ENCODE assay signal across 9 mouse cellular contexts in the genomic region with DNA sequence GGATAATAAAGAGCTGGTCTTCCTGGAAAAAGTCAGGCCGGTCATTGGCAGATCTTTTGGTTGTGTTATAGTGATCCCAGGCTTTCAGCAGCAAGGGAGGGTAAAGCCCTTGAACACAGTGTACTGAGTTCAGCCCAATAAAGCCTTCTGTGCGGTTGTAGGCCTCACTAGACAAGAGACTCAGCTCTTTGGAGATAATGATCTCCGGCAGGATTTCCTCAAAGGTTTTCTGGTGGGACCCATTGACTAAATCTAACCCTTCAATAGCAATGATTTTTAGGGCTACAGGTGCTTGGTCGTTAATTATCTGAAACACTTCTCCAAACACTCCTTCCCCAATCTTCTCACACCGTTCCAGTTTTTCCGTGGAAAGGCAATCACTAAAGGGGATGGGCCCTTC. TPM values are rescaled to one million over a fixed set of nuclear protein-coding genes. Genes with fewer than 3 reads are reported as not detected.
DNase-seq lines count a peak whose midpoint lies in the region; ATAC-seq and TF ChIP-seq lines count a peak whose summit lies in the region.
"Had no signal": no experiment of that assay in that cellular context is flagged by ENCODE, and none has a peak within 500 bp of the region (broad histone marks: within the 10 kb centered on the region; RNA-seq: fewer than 3 reads in every experiment).

No protein-coding gene starts in this region.

- 43% methylated on average over 6 of the region's 6 CpGs for WGBS in lung, adult 2 months
- 91% methylated on average over 6 of the region's 6 CpGs for WGBS in hindbrain, postnatal 0 days

- TF ChIP-seq POLR2A in lung, adult 2 months (IDR thresholded peaks at IDR 0.05; ENCODE audit: borderline replicate concordance, extremely low read depth, low read depth, low read length), result no peak

- no peaks in the 10 kb centered on the region for H3K36me3 ChIP-seq in hindbrain, postnatal 0 days (ENCODE audit: insufficient read depth, low read length)

- TF ChIP-seq CTCF in lung, adult 2 months (IDR thresholded peaks at IDR 0.05; ENCODE audit: insufficient read depth, low read length), result no peak
- TF ChIP-seq CTCF in hindbrain, postnatal 0 days (IDR thresholded peaks at IDR 0.05; ENCODE audit: low read depth), result no peak

- H3K4me1 ChIP-seq in lung, adult 2 months (ENCODE audit: control insufficient read depth, insufficient read depth, low read length), result peaks cover 3% of the 10 kb centered on the region; the same call in 1 of the 2 replicates
- peaks cover 4% of the 10 kb centered on the region; the same call in 1 of the 2 replicates for H3K4me1 ChIP-seq in hindbrain, postnatal 0 days (ENCODE audit: insufficient read depth, low read length)

- intact Hi-C loops in left cerebral cortex, postnatal 14 days (cut with DNase I), result no loop called here

- H3K4me3 ChIP-seq in lung, adult 2 months (replicated peaks; ENCODE audit: extremely low read depth, low read depth, low read length), result peak overlapping the region; percentile 27
- no peak overlapping the region for H3K4me3 ChIP-seq in hindbrain, postnatal 0 days (ENCODE audit: low read length)

- DNase-seq in lung, adult 2 months, result no peak
- no peak for DNase-seq in lung, postnatal 25 days (ENCODE audit: low spot score)
- peak; percentile 30 for DNase-seq in c-Kit-negative CD71-positive TER-119-positive erythroid progenitor cells, embryonic 14.5 days (ENCODE audit: low read depth, low spot score)
- no peak for DNase-seq in hindbrain, postnatal 0 days (ENCODE audit: low spot score)
- DNase-seq in naive thymus-derived CD4-positive, alpha-beta T cell, adult 2 months (ENCODE audit: low read depth), result peak; percentile 53
- no peak for DNase-seq in frontal cortex, postnatal 25 days (ENCODE audit: low spot score in 2 of 2)
- DNase-seq in thymus, postnatal 25 days, result no peak
- no peak for DNase-seq in left cerebral cortex, postnatal 14 days (ENCODE audit: low spot score in 2 of 2)
- DNase-seq: adrenal gland, adult 2 months had no signal

- H3K27ac ChIP-seq in hindbrain, postnatal 0 days, result no peak overlapping the region

- no peak for ATAC-seq in hindbrain, postnatal 0 days

- H3K9ac ChIP-seq in hindbrain, postnatal 0 days (replicated peaks; ENCODE audit: low read length), result no peak overlapping the region

- H3K4me2 ChIP-seq in hindbrain, postnatal 0 days (ENCODE audit: low read depth, low read length), result peak overlapping the region; percentile 72

- H3K27me3 ChIP-seq in hindbrain, postnatal 0 days (ENCODE audit: insufficient read depth, low read length), result no peaks in the 10 kb centered on the region

- H3K9me3 ChIP-seq in hindbrain, postnatal 0 days (ENCODE audit: low read length), result no peaks in the 10 kb centered on the region

RNA-seq across cellular contexts. Expression of gene Haspin, which starts 1.5 kb away (rescaled TPM):
- 0.41 and 0.70 TPM in 2 replicates for polyA plus RNA-seq in lung, adult 2 months (2012; rRNA removed)
- 1.8 and 3.3 TPM in 2 replicates for total RNA-seq in hindbrain, postnatal 0 days (2014; rRNA removed)
- 2.4 and 3.4 TPM in 2 replicates for polyA plus RNA-seq in hindbrain, postnatal 0 days (2015; fragmentation: Nextera tagmentation; extraction: Ambion mirVana)
- under 1 TPM; 0.40 to 0.61 TPM for total RNA-seq in left cerebral cortex, postnatal 14 days (2021)

RNA-seq across cellular contexts. Expression of gene P2rx5, which starts 23.6 kb away (rescaled TPM):
- 3.2 and 5.5 TPM in 2 replicates for polyA plus RNA-seq in lung, adult 2 months (2012; rRNA removed)
- total RNA-seq in hindbrain, postnatal 0 days (2014; rRNA removed), result 1.2 and 3.5 TPM in 2 replicates
- polyA plus RNA-seq in hindbrain, postnatal 0 days (2015; fragmentation: Nextera tagmentation; extraction: Ambion mirVana), result 0.48 and 0.97 TPM in 2 replicates
- total RNA-seq in left cerebral cortex, postnatal 14 days (2021), result under 1 TPM; 0.24 to 0.76 TPM

RNA-seq across cellular contexts. Expression of gene Emc6, which starts 40.2 kb away (rescaled TPM):
- polyA plus RNA-seq in lung, adult 2 months (2012; rRNA removed), result 47.9 and 55.4 TPM in 2 replicates
- total RNA-seq in hindbrain, postnatal 0 days (2014; rRNA removed), result 113 and 156 TPM in 2 replicates
- 188 and 191 TPM in 2 replicates for polyA plus RNA-seq in hindbrain, postnatal 0 days (2015; fragmentation: Nextera tagmentation; extraction: Ambion mirVana)
- 10 to 100 TPM; 67.0 to 70.3 TPM for total RNA-seq in left cerebral cortex, postnatal 14 days (2021)

RNA-seq across cellular contexts. Expression of gene Tax1bp3, which starts 40.3 kb away (rescaled TPM):
- polyA plus RNA-seq in lung, adult 2 months (2012; rRNA removed), result 109 and 123 TPM in 2 replicates
- total RNA-seq in hindbrain, postnatal 0 days (2014; rRNA removed), result 34.7 and 46.4 TPM in 2 replicates
- 95.7 and 97.7 TPM in 2 replicates for polyA plus RNA-seq in hindbrain, postnatal 0 days (2015; fragmentation: Nextera tagmentation; extraction: Ambion mirVana)
- total RNA-seq in left cerebral cortex, postnatal 14 days (2021), result 10 to 100 TPM; 14.5 to 16.3 TPM

RNA-seq across cellular contexts. Expression of gene Itgae, which starts 46.2 kb away (rescaled TPM):
- polyA plus RNA-seq in lung, adult 2 months (2012; rRNA removed), result 3.8 and 4.3 TPM in 2 replicates
- 0.16 and 0.18 TPM in 2 replicates for total RNA-seq in hindbrain, postnatal 0 days (2014; rRNA removed)
- polyA plus RNA-seq in hindbrain, postnatal 0 days (2015; fragmentation: Nextera tagmentation; extraction: Ambion mirVana), result 0.14 and 0.31 TPM in 2 replicates
- total RNA-seq in left cerebral cortex, postnatal 14 days (2021), result under 1 TPM; 0.53 to 0.55 TPM

Comparison
In these comparisons a context has a peak if more than half of its experiments do, and no peak if none do; other contexts are left out.
1. DNase-seq: peak in c-Kit-negative CD71-positive TER-119-positive erythroid progenitor cells, embryonic 14.5 days (single experiment) and naive thymus-derived CD4-positive, alpha-beta T cell, adult 2 months (single experiment); none in lung, adult 2 months (single experiment), lung, postnatal 25 days (single experiment), hindbrain, postnatal 0 days (single experiment), frontal cortex, postnatal 25 days (0 of 2), thymus, postnatal 25 days (single experiment) and left cerebral cortex, postnatal 14 days (0 of 2).